Mouse (Mus musculus): Measurements from ENCODE around the gene Erc2.

The Erc2 gene

DNA sequence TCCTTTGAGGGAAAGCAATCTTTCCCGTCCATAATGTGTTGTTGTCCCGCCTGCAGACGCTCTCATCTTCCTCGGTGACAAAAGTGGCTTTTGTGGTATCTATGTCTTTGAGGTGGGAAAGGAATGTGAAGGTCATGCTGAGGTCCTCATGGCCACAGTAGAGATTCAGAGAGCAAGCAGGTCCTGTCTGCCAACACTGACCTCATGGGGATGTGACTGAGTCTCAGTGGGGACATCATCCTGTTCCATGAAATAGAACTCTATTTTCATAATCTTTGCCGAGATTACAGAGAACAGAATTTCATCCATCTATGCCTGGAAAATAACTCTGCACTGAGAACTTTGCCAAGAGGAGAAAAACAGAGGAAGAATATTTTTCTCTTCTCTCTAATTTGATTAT, 324.0 kb downstream of the Erc2 start:
- no peak for DNase-seq (ENCODE audit: low read depth)

DNA sequence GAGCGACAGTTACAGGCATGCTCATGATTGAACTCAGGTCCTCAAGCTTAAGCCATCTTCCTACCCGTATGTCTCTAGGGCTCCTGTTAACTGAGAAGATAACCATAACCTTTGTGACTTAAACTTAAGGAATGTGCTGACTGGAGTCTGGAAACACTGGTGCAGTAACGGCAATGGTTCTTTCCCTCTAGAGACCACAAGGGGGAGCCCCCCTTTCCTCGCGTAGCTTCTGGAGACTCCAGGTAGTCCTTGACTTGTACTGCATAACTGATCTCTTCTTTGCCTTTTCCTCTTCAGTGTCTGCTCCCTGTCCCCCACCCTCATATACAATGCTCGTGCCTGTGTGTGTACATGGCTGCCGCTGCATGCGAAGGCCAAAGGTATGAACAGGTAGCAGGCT, 326.2 kb downstream of the Erc2 start:
- DNase-seq (ENCODE audit: low read depth), result peak; percentile 35

DNA sequence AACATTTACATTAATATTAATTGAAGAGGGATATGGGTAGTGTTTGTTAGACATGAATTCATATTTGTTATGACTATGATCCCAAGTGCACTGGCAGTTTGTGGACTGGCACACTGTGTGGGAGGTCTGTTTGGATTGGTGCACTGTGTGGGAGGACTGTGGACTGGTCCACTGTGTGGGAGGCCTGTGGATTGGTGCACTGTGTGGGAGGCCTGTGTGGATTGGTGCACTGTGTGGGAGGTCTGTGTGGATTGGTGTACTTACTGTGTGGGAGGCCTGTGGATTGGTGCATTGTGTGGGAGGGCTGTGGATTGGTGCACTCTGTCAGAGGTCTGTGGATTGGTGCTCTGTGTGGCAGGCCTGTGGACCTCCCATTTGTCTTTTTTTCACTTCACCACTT, 331.6 kb downstream of the Erc2 start:
- DNase-seq (ENCODE audit: low read depth), result no peak

DNA sequence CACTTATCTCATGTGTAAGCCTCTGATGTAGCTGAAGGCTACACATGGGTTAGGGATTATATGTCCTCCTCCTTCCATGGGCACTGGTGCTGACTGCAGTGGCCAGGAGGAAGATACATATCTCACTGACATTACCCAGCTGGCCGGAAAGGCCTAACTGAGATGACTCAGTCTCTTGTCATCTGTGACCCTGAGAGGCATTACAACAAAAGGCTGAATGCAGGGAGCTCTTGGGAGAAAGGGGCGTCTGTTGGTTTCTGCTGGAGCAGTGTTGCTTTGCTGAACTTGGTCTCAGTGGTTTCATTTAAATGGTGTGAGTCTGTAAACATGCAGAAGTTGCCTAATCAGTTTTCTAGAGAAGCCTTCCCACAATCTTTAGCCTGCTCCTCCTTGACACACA, 334.6 kb downstream of the Erc2 start:
- DNase-seq (ENCODE audit: low read depth), result peak; percentile 39

DNA sequence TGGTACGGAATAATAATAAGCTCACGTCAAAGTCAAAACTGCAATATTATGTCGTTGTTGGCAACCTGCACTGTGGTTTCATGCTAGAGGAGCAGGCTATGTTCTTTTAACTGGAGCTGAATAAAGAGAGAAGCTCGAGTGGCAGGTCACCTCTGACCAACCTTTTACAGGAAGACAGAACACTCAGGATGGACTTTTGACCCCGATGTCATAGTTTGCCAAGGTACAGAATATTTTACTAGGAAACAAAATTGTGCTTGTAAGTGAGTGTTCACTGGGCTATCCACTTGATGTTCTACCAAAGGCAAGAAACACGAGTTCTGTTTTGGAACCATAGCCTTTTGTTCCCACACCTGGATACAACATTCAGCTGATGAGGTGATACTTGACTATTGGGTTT, 351.5 kb downstream of the Erc2 start:
- DNase-seq (ENCODE audit: low read depth), result no peak

DNA sequence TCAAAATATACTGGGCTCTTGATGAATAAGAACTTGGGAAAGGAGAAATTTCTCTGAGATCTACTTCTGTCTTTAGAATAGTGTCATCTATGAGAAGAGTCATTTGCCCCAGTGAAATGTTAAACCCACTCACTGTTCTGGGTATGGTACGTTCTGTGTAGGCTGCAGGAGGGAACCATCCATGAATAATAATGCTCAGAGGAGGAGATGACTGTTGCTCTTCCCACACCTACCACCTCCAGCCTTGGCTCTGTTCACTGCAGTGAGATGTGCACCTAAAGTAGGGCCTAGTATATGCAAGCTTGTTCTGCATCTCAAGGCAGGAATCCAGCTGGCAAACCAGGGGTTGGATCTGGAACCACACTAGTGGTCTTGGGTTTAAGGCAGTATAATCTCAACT, 353.4 kb downstream of the Erc2 start:
- DNase-seq (ENCODE audit: low read depth), result no peak

DNA sequence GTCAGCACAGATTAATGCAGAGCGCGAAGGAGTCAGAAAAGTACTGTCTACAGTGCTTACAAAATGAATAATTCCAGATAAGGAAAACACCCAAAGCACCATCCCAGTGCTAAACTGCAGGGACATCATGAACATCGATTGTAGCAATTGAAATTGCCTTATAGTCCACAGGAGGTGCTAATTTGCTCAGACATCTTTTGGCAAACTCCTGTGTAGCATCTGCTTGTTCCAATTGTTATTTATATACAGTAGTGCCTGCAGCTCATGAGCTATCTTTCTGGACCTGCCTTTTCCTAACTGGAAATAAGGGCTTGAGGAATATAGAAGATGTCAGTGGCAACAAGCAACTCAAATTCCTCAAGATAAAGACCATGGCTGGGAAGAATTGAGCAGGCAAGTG, 362.5 kb downstream of the Erc2 start:
- DNase-seq (ENCODE audit: low read depth), result no peak

DNA sequence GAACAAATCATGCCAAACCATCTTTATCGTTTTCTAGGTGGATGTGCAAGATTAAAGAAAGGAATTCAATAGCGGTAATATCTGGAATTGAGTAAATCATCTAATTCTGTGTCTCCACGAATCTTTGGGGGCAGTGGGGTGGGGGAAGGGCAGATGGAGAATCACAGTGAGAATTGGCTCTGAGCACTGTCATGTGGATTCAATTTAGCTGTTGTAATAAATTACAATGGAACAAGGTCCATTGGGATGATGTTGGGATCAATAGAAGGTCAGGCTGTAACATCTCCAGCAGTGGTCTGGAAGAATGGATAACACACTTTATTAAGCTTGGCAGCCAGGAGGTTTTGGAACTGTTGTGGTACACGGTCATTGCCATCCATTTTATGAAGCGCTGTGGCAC, 363.0 kb downstream of the Erc2 start:
- no peak for DNase-seq (ENCODE audit: low read depth)

DNA sequence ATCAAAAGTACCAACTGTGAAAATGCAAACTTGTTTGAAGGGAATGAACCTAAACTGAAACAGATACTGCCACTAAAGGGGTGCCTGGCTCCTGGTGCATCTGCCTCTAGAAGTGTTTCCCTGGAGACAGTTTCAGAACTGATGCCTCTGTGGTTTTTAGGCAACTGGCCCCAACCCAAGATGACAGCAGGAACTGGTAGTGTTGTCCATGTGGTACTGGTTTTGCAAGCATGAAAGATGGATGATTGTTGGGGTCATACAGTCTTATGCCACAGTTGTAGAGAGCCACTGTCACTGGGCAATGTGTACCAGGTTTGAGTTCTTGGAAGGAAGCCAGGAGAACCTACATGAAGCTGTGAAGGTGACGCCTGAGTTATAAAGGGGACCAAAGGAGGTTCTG, 365.2 kb downstream of the Erc2 start:
- no peak for DNase-seq (ENCODE audit: low read depth)

DNA sequence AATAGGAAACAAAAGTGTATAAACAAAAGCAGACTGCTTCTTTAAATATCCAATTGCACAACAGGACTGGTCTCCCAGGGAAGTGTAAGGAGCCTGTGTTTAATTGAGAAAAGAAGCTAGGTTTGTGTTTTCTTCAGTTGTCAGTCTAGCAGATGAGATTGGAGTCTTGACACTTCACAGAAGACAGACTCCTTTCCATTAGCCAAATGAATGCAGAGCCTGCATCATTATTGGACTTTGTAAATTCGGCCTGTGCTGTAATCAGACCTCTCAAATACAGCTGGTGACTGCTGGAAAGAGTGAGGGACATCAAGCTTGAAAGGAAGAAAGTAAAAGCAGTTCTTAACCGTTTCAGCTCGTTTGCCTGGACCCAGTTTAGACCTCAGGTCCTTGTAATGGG, 376.3 kb downstream of the Erc2 start:
- no peak for DNase-seq (ENCODE audit: low read depth)

DNA sequence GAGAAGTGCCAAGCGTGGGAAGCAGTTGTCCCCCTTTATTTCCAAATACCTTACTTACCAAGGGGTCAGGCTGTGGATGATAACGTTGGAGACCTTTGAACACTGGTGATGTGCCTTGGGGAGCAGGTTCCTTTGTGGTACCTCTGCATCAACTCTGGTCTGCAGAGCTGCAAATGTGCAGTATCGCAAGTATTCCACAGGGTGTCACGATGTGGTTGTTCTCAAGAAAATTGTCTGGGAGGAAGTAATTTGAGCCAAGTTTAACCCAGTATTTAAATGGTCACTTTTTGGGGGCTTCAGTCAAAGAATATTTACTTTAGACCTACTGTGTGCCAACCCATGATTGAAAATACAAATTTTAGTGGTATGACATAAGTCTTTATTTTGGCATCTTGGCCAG, 381.8 kb downstream of the Erc2 start:
- DNase-seq (ENCODE audit: low read depth), result peak; percentile 10

DNA sequence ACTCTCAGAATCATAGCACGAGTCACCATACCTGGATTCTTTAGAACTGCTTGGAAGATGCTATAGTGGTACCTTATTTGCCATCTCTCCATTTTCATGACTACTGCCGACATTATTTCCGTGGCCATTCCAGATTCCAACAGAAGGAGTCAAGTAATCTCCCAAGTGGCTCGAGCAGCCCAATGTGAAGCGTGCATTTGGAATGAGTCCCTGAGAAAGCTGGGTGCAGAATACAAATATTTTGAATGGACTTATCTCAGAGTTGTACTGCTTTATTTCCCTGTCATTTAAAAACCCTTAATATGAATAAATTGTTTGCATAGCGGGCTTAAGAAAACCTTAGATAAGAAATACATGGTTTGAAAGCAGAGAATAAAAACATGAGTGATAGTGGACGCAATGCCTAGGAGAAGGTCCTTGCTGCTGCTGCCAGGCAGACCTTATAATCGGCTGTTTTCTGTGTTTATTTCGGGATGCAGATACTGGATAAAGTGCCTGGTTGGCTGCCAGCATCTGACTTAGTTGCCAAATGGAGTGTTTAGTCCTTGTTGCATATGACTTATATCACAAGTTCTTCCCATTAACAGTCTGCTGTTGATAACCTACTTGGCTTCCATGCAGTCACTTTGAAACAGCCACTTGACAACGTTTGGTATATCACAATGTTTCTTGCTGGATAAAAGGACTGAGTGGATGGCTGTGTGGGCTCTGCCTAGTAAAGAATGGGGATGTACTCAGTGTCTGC, 388.5 kb downstream of the Erc2 start:
- DNase-seq (ENCODE audit: low read depth), result no peak

DNA sequence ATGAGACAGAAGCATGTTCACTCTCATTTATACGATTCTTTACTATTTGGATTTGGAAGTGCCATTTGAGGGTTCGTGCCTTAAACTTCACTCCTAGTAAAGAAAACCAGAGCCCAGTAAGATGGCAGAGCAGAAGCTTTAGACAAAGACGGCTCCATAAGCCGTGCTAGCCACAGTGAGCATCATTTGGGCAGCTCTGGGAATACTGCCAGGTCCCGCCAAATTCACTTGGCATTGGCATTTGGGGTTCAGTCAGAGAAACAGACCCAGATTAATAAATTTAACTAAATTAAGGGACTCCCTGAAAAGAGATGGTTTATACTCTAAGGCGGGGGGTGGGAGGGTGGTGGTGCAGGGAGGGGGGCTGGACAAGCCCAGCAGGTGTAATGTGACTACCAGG, 401.0 kb downstream of the Erc2 start:
- no peak for DNase-seq (ENCODE audit: low read depth)

DNA sequence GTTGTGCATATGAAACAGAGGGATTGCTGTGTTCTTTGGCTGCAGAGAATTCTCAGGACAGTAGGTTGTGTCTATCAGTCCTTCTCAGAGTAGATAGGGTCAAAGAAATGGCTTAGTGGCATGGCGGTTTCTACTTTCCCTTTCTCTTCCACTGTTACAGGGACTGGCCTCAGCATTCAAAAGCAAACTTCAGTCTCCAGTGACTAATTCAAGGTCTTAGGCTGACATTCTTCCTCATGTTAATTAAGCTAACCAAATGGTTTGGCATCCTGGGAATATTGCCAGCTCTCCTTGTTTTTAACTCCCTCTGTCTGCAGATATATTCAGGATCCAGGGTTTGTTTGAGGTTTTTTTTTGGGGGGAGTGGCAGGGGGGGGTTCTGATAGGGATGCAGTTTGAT, 408.6 kb downstream of the Erc2 start:
- no peak for DNase-seq (ENCODE audit: low read depth)

DNA sequence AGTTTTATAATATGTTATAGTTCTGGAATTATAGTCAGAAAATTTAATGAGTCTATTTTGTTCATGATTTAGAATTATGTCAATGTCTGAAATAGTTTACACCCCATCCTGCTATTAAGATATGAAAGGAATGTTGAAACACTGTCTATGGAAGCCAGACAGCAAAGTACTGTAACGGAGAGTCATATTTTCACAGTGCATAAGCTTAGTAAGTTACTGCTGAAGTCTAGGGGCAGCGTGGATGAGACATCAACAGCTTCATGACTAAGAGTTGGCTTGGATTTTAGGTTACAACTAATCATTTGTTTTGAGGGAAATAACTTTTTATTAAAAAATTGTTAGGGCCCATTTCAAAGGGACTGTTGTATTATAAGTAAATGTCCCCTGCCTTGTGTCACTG, 412.8 kb downstream of the Erc2 start:
- no peak for DNase-seq (ENCODE audit: low read depth)

DNA sequence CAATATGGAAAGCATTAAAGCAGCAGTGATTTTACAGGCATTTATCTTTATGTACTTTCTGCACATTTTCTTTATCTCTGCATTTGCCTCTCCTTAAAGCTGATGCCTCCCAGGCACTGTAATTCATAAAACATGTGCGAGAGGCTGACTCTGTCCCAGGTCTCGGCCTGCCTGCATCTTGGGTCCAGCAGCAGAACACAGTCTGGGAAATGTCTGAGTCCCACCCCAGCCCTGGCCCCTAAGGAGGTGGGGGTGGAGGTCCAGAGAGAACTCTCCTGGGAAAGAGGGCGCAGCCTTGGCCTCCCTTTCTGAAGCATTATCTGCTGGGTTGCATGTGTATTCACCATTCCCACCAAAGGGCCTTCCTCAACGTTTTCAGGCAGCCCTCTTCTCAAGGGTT, 420.9 kb downstream of the Erc2 start:
- no peak for DNase-seq (ENCODE audit: low read depth)

DNA sequence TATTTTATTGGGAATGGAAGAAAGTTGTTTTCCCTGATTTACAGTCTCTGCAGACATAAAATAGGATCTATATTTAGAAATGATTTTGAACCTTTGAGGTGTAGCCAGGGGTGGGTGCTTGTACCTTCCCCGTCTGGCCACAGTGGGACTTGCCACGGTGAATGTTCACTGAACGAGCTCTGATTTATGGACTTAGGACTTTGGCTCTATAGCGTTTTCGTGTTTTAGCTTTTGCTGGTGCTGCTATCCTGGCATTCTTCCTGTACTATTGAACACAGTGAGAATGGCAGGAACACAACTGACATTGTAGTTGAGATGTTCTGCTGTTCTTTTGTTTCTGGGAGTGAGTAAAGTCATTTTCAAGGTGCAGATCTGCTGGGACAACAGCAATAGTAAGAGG, 429.4 kb downstream of the Erc2 start:
- DNase-seq (ENCODE audit: low read depth), result no peak

DNA sequence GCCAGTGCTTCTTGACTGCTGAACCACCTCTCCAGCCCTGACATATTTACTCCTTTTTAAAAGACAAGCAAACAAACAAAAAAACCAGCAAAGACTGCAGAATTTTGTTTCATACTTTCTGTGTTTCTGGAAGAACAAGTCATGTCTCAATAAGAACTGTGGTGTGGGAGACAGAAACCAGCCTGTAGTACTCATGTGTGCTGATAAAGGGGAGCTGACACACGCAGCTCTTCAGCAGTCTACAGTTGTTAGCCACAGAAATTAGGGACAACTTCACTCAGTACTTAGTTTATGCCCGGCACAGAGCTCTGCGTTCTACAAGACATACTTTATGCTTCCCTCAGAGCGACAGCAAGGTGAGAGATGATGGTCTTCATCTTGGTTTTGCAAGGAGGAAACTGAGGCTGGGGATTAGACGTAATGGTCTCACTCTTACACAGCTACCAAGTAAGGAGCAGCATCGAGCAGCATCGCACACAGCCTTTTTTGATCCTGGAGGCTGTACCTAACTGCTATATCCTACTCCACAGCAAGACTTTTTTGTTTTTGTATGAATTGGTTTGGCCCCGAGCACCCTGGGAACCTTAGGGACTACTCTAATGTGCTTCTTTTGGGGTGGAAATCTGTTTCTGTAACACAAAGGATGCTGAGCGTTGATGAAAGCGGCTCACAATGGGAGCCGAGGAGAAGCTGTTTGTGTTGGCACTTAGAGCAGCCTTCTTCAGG, 435.1 kb downstream of the Erc2 start:
- DNase-seq (ENCODE audit: low read depth), result no peak

DNA sequence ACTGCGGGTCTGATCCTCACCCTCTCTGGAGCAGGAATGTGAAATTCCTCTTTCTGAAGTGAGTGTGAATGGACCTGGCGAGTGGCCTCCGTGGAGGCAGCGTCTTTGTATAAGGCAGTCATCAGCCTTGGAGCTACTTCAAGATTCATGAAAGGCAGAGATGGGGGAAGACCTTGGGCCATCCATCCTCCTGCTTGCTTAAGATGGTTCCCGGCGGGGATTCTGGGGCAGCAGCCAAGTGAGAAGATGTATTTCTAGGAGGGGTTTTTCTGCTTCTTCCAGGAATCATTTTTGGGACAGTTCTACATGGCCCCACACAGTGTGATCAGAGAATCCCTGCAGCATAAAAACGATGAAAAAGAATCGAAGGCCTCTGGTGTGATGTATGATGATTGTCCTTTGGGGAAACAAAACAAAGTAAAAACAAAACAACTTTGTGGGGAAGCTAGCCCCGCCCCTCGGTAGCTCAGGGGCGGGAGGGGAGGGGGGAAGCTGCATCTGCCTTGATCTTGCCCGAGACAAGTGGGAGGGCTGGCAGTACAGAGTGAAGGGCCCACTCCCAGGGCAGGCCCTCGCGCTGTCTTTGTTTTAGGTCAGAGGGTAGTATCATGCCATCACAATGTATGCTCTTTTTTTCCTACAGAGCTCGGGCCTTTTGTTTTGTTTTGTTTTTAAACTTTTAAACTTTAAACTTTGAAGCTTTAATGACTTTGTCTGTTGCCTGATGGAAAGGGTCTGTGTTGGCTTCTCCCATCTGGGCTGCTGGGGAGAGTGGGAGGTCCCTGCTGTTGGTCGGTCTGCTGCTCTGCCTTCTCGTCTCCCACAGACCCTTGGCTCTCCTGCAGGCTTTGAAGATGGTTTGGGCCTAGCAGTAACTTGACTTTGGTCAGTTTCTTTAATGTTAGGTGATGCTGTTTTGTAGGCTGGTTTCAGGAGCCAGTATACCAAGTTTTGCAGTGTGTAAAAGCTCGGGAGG, 435.9 kb downstream of the Erc2 start:
- no peak for DNase-seq (ENCODE audit: low read depth)

DNA sequence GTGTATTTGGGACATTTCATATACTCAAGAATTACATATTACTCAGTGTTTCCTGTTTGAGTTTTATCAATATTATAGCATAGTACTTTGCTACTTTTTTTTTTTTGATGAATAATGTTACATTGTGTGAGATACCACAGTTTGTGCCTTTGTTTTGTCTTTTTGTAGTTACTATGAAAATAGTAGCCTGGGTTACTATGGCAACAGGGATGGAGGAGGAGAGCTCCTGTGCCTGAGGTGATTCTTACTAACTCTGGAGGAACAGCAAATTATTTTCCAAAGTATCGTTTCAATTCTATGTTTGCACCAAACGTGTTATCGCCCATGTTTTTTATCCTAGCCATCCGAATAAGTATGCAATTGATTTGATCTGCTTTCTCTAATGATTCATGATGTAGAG, 438.7 kb downstream of the Erc2 start:
- DNase-seq (ENCODE audit: low read depth), result no peak

DNA sequence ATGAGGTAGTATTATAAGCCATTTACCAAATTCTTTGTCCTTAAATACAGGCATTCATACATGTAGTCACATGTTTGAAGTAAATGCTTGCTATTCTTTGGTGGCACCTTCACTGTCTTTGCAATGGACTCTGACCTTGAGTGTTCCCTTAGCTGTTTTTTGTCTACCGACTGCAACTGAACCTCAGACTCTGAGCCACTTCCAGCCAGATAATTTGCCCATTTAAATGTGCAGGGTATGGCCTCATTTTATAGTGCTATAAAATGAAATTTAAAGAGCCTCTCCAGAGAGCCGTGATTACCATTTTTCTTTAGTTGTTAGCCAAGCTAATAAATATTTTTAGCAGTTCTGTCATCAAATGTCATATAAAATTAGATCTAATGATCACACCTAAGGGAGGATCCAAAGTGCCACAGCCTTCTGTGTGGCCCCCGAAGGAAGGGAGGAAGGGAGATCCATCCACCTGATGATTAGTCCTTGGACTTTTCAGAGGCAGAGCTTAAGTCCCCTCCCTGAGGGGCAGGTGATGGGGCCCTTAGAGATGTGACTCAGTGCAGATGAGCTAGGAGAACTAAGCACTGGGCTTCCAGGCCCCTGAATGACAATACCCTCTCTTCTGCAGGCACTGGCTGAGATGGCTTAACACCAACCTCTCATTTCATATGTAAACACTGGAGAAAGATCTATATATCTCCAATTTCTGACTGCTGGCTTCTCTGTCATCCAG, 439.6 kb downstream of the Erc2 start:
- no peak for DNase-seq (ENCODE audit: low read depth)

DNA sequence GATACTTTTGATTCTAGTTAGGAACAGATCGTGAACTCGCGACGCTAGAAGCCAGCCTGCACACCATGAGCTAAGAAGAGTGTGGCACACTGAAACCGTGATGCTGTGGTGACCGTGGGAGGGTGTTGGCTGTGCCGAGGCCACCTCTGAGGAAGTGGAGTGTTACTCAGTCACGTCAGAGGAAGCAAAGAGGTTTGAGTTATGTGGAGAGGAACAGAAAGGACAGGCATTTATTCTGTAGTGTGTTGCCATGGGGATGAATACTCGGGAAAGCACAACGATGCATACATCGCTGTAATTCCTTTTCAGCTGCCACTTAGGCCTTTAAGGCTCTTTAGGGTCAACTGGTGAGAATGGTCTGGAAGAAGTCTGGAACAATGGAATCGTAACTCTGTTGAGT, 445.8 kb downstream of the Erc2 start:
- DNase-seq (ENCODE audit: low read depth), result no peak
